Mouse (Mus musculus): ENCODE measurements at regions not wholly inside any gene's neighbourhood (a gene's known extent, or its start where the extent isn't known, plus 50 kb on each side); places are given as distances from the start of the nearest gene placed in this dataset.
"Not testable (repeated sequence)": the region's sequence is repeated elsewhere in the genome, so short reads cannot be mapped to it uniquely, and the experiment has no call there.

DNA sequence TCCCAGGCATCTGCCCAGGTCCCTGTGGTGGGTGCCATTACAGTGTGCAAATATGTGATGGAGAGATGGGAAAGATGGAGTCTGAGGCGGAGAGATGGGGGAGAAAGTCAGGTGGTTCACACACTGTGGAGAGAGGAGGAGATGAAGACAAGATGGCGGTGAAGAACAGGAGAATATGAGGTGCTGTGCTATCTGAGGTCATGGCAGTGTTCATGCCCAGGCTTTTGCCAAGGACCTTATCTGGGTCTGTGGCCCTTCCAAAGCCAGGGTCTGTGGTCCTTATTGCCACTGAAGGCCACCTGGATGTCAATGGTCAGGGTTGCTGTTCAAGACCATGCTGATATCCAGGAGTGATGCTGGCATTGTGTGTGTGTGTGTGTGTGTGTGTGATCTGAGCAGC lies 212.8 kb downstream of the Diras2 start:
- ATAC-seq (replicated peaks; ENCODE audit: low FRiP score, low TSS enrichment, poor library complexity, severe bottlenecking) = no peak

DNA sequence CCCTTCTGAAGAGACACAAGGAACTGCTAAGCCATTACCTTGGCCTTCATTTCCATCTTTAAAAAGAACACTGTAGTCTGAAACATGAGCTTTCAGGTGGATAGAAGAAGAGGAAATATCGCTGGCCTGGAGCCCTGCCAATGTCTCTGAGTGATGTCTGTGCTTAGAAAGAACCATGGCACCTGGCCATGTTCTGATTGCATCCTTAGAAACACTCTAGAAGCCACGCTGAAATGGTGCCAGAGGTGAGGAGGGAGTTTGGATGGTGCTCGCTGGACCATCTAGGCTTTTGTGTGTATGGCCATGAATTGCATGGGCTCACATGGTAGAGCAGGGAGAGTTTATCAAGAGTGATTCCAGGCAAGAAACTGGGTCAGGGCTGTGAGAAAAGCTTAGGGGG lies 207.4 kb downstream of the Diras2 start:
- ATAC-seq (replicated peaks; ENCODE audit: low FRiP score, low TSS enrichment, poor library complexity, severe bottlenecking) = no peak

DNA sequence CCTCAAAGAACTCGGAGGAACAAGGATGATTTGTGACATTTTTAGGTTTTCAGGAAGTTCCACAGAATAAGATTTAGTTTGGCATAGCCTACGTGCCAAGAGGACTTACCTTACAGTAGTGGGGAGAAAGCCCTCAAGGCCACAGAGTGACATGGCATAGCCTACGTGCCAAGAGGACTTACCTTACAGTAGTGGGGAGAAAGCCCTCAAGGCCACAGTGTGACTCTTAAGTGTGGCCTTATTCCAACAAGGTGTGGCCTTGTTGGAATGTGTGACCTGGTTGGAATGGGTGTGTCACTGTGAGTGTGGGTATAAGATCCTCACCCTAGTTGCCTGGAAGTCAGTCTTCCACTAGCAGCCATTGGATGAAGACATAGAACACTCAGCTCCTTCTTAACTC lies 206.7 kb downstream of the Diras2 start:
- not testable (repeated sequence) for ATAC-seq (replicated peaks; ENCODE audit: low FRiP score, low TSS enrichment, poor library complexity, severe bottlenecking)

DNA sequence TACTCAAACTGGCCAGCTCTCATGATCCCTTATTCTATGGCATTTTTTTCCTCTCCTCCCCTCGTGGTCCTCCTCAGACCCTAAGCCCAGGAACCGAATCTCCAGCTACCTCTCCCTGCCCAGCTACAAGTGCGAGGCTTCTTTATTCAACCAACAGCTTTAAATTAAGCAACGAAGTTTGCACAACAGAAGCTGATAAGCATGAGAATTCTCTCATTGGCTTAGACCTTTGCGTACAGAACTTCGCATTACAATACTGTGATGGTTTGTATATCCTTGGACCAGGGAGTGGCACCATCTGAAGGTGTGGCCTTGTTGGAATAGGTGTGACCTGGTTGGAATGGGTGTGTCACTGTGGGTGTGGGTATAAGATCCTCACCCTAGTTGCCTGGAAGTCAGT lies 205.4 kb downstream of the Diras2 start:
- ATAC-seq (replicated peaks; ENCODE audit: low FRiP score, low TSS enrichment, poor library complexity, severe bottlenecking) = not testable (repeated sequence)

DNA sequence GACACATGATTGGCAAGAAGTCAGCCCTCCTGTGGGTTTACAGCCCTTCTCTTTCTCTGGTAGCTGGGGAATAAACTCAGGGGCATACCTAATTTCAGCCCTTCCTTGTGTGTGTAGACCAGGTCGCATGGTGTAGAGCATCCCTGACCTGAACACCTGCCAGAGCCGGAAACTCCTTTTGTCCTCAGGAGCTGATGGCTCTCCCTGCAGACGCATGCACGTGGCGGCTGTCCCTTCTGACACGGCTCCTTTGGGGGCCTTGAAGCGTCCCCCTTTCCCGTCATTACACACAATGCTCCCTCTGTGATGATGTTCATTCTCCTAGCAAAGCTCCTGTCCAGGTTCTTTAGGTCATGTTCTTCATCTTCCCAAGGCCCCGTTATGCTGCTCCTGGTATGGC lies 203.3 kb downstream of the Diras2 start:
- ATAC-seq (replicated peaks; ENCODE audit: low FRiP score, low TSS enrichment, poor library complexity, severe bottlenecking) = no peak

DNA sequence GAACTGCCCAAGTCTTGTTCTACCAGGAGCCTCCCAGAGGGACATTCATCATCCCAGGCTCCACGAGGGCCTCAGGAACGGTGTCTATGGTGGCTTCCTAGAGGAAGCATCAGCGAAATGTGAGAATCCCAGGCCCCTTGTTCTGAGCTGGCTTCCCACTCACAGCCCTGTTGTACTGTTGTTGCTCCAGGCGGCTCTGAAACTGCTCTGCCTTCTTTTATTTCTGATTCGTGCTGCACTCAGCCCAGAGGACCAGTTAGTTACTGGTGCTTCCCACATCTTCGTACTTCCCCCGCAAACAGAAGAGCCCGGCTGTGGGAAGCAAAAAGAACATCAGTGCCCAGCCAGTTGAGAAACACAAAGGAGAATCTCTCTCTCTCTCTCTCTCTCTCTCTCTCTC lies 202.3 kb downstream of the Diras2 start:
- ATAC-seq (replicated peaks; ENCODE audit: low FRiP score, low TSS enrichment, poor library complexity, severe bottlenecking) = no peak

DNA sequence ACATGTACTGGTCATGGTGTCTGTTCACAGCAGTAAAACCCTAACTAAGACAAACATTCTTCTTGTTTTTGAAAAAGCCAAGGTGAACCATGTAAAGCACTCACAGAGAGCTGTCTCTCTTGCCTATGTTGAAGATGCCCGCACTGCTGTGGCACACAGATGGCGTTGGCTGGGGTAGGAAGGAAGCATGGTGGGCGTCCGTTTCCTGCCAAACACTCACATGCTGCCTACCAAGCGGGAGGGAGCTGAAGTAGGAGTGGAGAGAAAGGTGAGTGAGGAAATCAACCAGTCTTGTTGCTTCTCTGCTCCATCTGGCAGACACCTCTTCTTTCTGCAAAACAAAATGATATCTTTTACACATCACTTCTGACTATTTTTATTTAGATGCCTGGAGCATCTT lies 200.0 kb downstream of the Diras2 start:
- ATAC-seq (replicated peaks; ENCODE audit: low FRiP score, low TSS enrichment, poor library complexity, severe bottlenecking) = no peak

DNA sequence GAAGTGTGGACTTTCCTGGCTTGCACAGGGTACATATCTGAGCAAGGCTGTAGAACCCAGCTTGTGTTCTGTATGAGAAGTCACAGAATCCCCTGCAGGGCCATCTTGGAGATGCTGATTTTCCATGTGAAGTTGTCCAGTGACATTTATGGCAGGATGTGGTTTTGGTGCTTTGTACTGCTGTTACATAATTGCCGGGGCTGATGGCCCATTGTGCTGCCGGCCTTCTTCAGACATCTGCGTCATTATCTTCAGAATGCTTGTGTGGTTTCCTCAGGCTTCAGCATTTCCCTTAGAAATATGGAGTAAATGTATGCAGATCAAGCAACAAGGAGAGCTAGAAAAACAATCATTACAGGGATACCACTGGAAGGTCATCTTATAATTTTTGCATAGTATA lies 196.1 kb downstream of the Diras2 start:
- no peak for ATAC-seq (replicated peaks; ENCODE audit: low FRiP score, low TSS enrichment, poor library complexity, severe bottlenecking)

DNA sequence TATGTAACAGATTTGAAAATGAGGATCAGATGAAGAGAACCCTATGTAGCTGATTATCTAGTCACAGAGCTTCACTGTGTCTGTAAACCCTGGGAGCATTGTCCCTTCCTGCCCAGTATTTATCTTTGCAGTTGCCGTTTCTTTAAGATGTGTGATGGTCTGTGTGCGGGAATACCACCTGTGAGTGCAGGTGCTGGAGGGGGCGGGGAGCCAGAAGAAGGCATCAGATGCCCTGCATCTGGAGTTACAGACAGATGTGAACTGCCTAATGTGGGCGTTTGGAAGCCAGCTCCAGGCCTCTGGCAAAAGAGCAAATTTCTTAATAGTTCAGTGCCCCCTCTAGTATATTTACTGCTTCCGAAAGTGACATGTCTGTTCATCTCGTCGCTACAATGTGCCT lies 193.1 kb downstream of the Diras2 start:
- no peak for ATAC-seq (replicated peaks; ENCODE audit: low FRiP score, low TSS enrichment, poor library complexity, severe bottlenecking)

DNA sequence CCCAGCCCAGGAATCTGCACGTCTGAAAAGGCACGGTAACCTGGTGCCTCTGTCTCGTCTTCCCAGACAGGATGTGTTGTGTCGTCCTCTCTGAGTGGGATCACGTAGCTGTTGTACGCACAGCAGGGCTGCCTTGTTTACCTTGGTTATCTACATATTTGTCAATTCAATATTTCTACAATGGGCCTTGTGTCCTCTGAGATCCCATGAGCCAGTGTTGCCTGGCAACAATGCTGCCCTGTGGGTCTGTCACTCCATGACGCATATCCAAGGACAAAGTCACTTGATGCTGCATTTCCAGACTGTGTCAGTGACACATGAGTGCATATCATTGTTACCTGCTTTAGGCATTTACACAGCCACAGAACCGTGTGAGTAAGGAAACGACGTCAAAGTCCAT lies 191.9 kb downstream of the Diras2 start:
- no peak for ATAC-seq (replicated peaks; ENCODE audit: low FRiP score, low TSS enrichment, poor library complexity, severe bottlenecking)

DNA sequence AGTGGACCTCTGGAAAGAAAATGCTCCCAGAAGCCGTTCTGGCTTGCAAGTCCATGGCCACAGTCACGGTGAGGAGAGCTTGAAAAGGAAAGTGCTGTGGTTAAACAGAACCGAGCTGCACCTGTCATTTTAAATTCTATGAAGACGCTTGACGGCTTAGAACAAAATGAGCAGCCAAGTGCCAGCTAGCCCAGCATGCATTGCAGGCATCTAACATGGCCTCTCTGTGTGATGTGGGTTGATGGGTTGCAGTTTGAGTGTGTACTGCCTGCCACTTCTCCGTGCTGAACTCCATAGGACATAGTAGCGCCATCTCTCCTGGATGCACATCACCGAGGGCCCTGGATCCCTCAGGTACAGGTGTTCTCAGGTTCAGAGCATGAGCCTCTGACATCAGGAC lies 189.1 kb downstream of the Diras2 start:
- ATAC-seq (replicated peaks; ENCODE audit: low FRiP score, low TSS enrichment, poor library complexity, severe bottlenecking) = no peak

DNA sequence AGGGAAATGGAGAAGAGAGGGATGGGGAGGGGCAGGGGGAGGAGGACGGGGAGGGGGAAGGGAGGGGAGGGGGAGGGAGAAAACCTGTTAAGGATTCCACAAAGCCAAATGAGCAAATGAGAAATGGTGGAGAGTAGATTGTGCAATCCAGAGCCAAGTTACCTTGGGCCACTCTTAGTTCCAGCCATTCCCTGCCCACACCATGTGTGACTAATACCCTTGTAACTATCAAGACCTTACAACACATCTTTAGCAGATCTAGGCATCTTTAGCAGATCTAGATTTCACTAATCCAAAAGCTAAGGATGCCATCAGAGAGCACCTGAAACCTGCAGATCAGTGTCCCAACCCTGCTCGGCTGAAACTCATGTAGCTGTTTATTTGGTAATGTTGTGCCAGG lies 186.7 kb downstream of the Diras2 start:
- ATAC-seq (replicated peaks; ENCODE audit: low FRiP score, low TSS enrichment, poor library complexity, severe bottlenecking) = no peak

DNA sequence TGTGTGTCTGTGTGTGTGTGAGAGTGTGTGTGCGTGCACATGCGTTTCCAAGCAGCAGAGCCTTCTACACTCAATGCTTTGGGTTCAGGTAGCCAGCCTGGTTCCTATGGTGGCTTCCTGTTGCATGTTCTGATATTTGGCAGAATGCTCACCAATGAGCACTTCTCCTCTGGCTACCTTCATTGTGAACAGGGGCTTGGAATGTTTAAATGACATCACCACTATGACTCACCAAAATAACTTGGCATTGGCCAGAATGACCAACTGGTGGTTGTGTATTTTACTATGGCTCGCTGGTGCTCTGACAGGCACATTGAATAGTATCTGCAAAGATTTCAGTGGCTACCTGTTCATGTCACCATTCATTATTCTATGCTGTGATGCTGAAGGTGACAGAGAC lies 186.2 kb downstream of the Diras2 start:
- no peak for ATAC-seq (replicated peaks; ENCODE audit: low FRiP score, low TSS enrichment, poor library complexity, severe bottlenecking)

DNA sequence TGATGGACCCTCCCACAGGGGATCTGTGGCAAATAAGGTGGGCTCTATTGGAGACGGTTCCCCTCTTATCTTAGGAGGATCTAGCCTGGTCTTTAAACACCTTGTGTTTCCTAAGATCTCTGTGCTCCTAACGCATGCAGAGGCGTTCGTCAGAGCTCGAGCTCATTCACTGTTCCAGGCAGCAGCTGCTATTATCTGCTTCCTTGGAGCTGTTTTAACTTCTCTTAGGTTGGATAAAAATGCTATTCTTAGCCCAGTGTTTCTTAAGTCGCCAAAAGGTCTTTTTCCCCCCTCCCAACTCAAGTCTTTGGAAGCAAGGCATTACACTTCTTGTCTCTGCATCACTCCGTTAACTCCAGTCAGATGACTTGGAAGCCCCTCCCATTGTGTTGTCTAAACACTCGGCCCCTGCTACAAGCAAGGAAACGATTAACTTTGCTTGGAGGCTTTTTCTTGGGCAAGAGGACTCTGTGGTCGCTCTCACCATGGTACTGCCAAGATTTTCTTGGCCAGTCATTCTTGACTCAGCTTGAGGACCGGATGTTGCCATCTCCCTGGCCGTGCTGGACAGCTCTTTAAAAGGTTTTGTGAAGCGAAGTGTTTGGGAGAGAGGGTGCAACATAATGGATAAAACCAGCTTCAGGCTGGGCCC lies 185.6 kb downstream of the Diras2 start:
- ATAC-seq (replicated peaks; ENCODE audit: low FRiP score, low TSS enrichment, poor library complexity, severe bottlenecking) = no peak

DNA sequence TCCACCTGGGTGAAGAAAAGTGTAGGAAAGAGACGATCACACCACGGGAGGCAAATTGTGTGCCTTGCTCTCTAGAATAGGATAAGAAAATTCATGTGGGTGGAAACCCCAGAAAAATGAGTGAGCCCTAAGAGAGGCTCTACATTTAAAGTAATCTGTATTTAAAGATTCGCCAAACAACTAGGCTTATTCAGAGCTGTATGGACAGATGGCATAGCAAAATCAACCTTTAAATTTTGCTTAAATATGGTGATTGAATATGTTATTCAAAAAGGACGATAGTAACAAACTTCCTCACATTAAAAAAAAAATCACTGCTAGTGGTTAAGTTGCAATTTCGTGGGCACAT lies 185.1 kb downstream of the Diras2 start:
- no peak for ATAC-seq (replicated peaks; ENCODE audit: low FRiP score, low TSS enrichment, poor library complexity, severe bottlenecking)

DNA sequence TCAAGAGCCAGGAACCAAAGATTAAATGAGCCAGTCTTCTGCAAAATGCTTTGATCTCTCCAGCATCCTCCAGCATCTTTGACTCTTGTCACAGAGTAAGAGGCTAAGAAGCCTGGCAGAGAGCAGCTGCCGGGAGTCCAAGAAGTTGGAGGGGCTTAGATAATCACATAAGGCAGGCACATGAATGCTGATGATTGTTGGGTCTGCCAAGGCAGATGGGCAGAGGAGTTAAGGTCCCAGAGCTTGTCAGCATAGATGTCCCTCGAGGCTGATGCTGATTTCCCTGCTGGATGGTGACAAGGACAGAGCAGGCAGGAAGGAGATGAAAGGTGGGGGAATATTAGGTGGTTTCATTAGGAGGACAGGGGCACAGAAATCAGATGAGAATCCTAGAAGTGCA lies 183.4 kb downstream of the Diras2 start:
- no peak for ATAC-seq (replicated peaks; ENCODE audit: low FRiP score, low TSS enrichment, poor library complexity, severe bottlenecking)

DNA sequence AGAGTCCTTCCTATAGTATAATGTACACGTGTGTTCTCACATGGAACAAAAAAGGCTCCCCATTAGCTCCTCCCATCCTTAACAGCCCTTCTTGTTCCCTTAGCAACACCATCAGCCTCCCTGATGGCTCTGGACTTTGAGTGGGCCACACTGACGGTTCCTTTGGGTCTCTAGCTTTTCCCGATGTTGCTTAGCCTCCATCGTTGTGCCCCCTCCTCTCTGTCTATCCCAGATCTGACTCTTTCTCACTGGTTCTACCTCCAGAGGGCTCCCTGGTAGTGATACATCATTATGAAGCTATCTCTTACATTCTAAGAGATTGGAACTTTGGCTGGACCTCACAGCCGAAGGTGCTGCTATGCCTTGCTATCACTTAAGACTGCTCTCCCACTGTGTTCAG lies 181.5 kb downstream of the Diras2 start:
- no peak for ATAC-seq (replicated peaks; ENCODE audit: low FRiP score, low TSS enrichment, poor library complexity, severe bottlenecking)

DNA sequence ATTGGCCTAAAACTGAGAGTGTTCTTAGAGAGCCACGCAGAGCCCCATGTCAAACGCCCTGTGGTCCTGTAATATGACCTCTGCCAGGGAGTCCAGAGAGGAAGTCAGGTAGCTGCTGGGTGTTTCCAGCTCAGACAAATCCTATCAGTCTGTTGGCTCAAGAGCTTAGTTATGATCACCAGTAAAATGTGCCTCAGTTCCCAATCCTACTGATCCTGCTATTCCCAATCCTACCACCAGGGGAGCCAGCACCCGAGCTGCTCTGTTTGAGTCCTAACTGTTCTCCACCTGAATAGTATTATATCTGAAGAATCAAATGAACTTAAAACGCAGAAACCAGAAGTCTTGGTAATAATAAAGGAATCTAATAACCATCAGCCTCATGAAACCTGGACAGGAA lies 178.5 kb downstream of the Diras2 start:
- no peak for ATAC-seq (replicated peaks; ENCODE audit: low FRiP score, low TSS enrichment, poor library complexity, severe bottlenecking)

DNA sequence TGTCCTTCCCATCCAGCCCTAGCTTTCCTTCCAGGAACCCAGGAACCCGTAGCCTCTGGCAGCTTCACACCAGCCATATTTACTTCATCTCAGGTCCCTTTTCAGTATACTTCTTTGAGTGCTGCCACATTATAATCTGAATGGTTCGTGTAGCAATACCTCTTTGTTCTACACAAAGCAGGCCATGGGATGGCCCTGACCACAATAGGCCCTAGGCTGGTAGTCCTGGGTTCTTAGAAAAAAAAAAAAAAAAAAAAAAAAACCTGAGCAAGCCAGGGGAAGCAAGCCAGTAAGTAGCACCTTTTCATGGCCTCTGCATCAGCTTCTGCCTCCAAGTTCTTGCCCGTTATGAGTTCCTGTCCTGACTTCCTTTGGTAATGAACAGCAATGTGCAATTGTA lies 177.6 kb downstream of the Diras2 start:
- no peak for ATAC-seq (replicated peaks; ENCODE audit: low FRiP score, low TSS enrichment, poor library complexity, severe bottlenecking)

DNA sequence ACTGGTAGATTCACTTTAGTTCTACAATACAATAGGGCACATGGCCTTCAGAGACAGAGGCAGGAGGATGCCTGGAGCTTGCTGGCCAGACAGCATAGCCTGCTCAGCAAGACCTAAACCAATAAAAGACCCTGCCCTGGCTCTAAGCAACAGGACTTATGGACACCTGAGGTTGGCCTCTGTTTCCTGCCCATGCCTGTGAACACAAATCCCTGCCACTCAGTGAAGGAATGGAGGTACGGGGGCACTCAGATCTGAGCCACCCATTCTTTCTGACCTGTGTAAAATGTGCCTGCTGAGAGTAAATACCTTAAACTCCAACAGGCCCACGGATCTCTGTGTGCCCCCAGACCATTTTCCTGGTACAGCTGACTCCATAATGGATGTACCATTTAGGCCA lies 177.1 kb downstream of the Diras2 start:
- no peak for ATAC-seq (replicated peaks; ENCODE audit: low FRiP score, low TSS enrichment, poor library complexity, severe bottlenecking)

DNA sequence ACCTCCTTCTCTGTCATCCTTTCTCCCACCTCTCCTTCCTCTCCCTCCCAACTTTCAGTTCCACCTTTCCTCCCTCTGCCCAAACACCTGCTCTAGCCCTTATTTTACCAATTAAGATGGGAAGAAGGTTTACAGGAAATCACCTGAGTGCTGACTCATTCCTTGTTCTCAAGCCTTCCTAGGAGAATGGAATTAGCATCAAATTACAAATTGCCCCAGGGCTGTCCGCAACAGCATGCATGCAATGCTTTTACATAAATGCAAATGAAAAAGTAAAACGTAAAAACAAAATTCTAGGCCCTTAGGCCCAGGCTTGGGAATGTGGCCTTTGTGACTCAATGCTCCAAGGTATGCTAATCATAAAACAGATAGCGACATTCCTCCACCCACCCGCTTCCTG lies 175.2 kb downstream of the Diras2 start:
- not testable (repeated sequence) for ATAC-seq (replicated peaks; ENCODE audit: low FRiP score, low TSS enrichment, poor library complexity, severe bottlenecking)

DNA sequence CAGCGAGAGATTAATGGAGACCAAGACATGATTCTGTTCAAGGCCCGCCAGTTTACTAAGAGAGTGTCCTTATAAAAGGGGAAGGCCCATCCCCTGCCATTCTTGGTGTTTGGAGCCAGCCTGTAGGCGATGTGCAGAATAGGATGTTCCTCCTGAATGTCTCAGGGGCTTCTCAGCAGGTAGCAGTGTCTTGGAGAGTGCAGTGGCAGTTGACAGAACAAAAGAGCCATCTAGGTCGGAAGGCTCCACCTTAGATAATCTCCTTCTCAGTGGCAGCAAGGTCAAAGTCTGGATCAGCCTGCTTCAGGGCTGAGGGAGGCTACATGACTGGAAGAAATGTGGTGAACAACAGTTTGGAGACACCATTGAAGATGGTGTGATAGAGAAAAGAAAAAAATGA lies 171.7 kb downstream of the Diras2 start:
- ATAC-seq (replicated peaks; ENCODE audit: low FRiP score, low TSS enrichment, poor library complexity, severe bottlenecking) = not testable (repeated sequence)
